Mouse (Mus musculus): ENCODE data around the gene Ifna11.

Gene Ifna11

DNA sequence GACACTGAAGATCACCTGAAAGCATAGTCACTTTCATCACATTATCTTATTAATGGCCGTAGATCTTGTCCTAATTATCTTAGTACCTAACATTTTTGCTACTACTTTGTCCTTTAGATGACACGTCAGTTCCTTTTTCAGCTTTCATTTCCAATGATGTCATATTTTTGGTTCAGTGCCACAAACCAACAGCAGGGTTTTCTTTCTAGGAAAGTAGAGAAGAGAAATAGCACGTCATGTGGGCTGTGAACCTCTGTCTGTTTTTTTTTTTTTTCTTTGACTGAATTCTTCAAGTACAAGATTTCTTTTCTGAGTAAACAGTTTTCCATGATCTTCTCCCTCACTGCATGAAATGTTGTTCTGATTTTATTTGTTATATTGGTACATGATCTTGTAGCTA, 20.3 kb downstream of the Ifna11 start:
- no peak for DNase-seq (ENCODE audit: low spot score in 2 of 2)

- DNase-seq (ENCODE audit: low spot score in 2 of 2) = no peak
Measured at GRCm38 (mm10) chr4:88841438-88841911, 21.7 kb downstream of the Ifna11 start, which contains the start of gene Ifna4. Ifna4 (plus strand) TSS chr4:88841861.

DNA sequence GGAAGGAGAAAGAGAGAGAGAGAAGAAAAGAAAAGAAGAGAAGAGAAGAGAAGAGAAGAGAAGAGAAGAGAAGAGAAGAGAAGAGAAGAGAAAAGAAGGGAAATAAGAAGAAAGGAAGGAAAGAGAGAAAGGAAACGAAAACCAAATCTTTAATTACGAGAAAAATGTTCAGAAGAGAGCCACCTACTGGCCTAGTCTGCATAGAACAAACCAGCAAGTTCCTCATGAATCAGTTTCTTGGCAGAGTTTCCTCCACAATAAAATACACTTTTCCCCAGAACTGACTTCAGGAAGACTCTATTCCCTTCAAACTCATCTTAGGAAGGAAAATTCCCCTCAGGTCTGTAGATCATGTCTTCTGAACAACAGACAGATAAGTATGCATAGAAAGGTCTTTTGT, 25.6 kb downstream of the Ifna11 start:
- no peak for DNase-seq (ENCODE audit: low spot score in 2 of 2)

DNA sequence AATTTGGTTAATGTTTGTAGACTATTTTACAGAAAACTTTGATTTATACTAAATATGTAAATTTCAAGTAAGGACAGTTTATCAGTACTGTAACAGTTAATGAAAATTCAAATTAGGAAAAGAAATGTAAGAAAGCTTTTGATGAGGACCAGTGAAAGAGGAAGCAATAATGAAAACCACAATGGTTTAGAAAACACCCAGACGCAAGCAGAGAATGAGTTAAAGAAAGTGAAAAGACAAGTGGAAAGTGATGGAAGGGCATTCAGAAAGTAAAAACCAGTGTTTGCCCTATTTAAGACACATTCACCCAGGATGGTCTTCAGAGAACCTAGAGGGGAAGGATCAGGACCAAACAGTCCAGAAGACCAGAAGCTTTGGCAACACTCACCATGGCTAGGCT, 29.9 kb downstream of the Ifna11 start, which contains the start of gene Ifna1:
TSS of gene Ifna1 (plus strand) at position 390 of the 400 bp plus-strand sequence.
- no peak for DNase-seq (ENCODE audit: low spot score in 2 of 2)

DNA sequence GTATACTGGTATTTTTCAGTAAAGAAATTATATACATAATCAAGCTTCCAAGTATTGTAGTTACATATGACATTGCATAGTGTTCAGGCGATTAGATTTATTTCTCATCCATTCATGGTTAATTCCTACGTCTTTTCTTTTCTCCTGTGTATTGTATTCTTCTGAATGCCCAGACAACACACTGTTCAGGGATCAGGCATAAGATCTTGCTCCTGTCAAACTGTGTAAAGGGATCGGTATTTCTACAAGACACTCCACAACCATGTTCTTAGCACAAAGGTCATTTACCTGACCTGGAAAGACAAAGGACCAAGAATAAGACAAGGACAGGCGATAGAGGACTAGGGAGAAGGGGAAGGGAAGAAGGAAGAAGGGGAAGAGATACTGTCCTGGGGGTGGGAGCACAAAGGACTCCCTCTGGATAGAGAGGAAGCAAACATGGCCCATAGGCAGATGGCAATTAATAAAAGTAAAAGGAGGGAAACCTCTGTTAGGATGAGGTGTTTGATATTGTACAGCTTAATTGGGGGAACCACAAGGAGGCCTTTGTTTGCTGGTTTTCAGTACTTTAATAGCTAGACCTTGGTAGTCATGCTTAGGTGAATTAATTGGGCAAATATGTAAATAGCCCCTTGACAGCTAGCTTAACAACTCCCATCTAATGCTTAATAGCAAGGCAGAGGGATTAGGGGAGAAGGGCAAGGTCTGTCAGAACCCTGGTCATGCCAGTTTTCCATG, 31.4 kb downstream of the Ifna11 start:
- no peak for DNase-seq (ENCODE audit: low spot score in 2 of 2)

DNA sequence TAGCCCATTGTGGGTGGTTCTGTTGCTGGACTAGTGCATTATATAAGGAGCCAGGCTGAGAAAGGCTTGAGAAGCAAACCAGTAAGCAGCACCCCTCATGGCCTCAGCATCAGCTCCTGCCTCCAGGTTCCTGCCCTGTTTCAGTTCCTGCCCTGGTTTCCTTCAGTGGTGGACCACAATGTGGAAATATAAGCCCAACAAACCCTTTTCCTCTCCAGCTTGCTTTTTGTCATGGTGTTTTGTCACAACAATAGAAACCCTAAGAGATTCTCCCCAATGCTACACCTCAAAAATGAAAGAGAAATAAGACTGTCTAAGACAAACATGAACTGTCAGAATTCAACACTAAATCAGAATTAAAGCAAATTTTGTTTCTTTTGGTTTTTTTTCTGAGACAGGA, 39.5 kb downstream of the Ifna11 start:
- no peak for DNase-seq (ENCODE audit: low spot score in 2 of 2)

DNA sequence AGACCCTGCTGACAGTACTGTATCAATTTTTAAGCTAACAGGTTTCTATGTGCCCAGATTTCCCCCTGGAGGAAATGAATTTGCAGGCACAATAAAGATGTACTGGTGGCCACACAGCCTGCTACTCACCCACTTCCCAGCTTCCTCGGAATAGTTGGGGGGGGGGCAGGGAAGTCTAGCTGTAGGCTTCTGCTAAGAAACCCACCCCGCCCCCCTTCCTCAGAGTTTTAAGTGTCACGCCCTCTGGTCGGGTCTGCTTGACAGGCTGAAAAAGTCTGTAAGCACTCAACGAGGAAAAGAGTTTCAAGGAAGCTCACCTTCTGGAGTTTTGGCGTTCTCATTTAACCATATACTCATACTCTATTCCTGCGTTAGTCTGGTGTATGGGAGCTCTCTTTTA, 43.5 kb downstream of the Ifna11 start:
- DNase-seq (ENCODE audit: low spot score in 2 of 2) = no peak

GRCm38 (mm10) chr4:88864599-88864998, 44.8 kb downstream of the Ifna11 start:
- no peak for DNase-seq (ENCODE audit: low spot score in 2 of 2)

DNA sequence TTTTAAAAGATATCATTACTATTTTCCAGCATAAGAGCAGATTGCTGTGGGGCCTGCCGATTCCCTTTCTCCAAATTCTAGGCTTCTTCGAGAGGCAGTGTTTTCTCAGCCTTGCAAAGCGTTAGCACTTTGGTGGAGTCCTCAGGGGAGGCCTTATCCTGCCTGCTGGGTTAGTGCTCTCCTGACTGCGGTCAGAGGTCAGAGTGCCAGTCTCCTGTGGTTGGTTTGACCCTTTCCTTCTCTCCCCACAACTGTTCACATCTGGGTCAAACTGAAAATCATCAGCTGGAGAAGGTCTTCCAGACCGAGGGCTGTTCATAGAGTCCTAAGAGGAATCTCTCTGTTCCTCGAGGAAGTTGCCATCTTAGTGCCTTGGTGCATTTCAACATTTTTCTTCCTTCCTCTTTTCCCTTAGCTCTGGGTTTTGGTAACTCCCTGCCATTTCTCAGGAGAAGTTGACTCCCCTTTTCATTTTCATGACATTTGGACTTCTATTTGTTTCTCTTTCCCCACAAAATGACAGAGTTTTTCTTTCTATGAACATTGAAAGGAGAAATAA, 45.3 kb downstream of the Ifna11 start:
- no peak for DNase-seq (ENCODE audit: low spot score in 2 of 2)

- DNase-seq (ENCODE audit: low spot score in 2 of 2) = peak; percentile 74 to 83
Measured at GRCm38 (mm10) chr4:88867366-88867925, 47.7 kb downstream of the Ifna11 start.

GRCm38 (mm10) chr4:88867926-88868911, 48.5 kb downstream of the Ifna11 start:
- peak; percentile 26 to 27 for DNase-seq (ENCODE audit: low spot score in 2 of 2)
